Mouse (Mus musculus) lung, postnatal 0 days (tissue): ENCODE results near the gene Arsb. TPM values are rescaled to one million over a fixed set of nuclear protein-coding genes. Genes with fewer than 3 reads are reported as not detected.

ENCODE experiments used
- ATAC-seq: fragments of 200-750 bp; cut with Nextera tagmentation; 2 replicates; pipeline ENCODE4 v1.8.0; 2017; ENCODE audit warnings: moderate library complexity
- DNase-seq: peaks from one replicate; pipeline ENCODE4 v3.0.0-alpha.2; 2016; ENCODE audit warnings: low spot score
- H3K27ac ChIP-seq: fragments of 300-500 bp; sonication (generic); 2 replicates; pipeline ENCODE4 v1.5.1; 2014; ENCODE audit warnings: antibody characterized with exemption, mild to moderate bottlenecking, low read length, mixed read lengths
- H3K27me3 ChIP-seq: fragments of 300-500 bp; sonication (generic); replicated peaks from 2 replicates; pipeline ENCODE4 v1.6.1; 2014; ENCODE audit warnings: low read length, mixed read lengths; ENCODE audit not compliant: insufficient read depth
- H3K36me3 ChIP-seq: fragments of 300-500 bp; sonication (generic); 2 replicates; pipeline ENCODE4 v1.6.1; 2014; ENCODE audit warnings: low read length, mixed read lengths; ENCODE audit not compliant: insufficient read depth
- H3K4me1 ChIP-seq: fragments of 300-500 bp; sonication (generic); 2 replicates; pipeline ENCODE4 v1.6.1; 2014; ENCODE audit warnings: antibody characterized with exemption, low read depth, low read length, mixed read lengths; ENCODE audit not compliant: insufficient read depth
- H3K4me2 ChIP-seq: fragments of 300-500 bp; sonication (generic); replicated peaks from 2 replicates; pipeline ENCODE4 v1.6.1; 2014; ENCODE audit warnings: low read depth, mild to moderate bottlenecking, low read length, moderate library complexity, mixed read lengths
- H3K4me3 ChIP-seq: fragments of 300-500 bp; sonication (generic); 2 replicates; pipeline ENCODE4 v1.5.1; 2014; ENCODE audit warnings: low read depth, low read length
- H3K9ac ChIP-seq: fragments of 300-500 bp; sonication (generic); replicated peaks from 2 replicates; pipeline ENCODE4 v1.6.1; 2014; ENCODE audit warnings: low read depth, mild to moderate bottlenecking
- H3K9me3 ChIP-seq: fragments of 300-500 bp; sonication (generic); 2 replicates; pipeline ENCODE4 v1.6.1; 2016; ENCODE audit warnings: low read length, mixed read lengths
- CTCF ChIP-seq: IDR thresholded peaks from 2 replicates; pipeline ENCODE4 v1.5.1; 2016; ENCODE audit warnings: antibody characterized with exemption, mild to moderate bottlenecking
- EP300 ChIP-seq: IDR thresholded peaks from 2 replicates; pipeline ENCODE4 v1.6.1; 2016; ENCODE audit warnings: antibody characterized with exemption, mild to moderate bottlenecking, control low read depth
- WGBS: fragments of 180-500 bp; shearing (Covaris S2); extraction: QIAGEN DNeasy Blood & Tissue Kit; methylation state at CpG from one replicate; pipeline ENCODE4 v1.1.7; 2014; 5-methylcytosine and 5-hydroxymethylcytosine counted together
- polyA plus RNA-seq: library from polyadenylated mRNA; unstranded; fragments of >200 nt; fragmentation: Nextera tagmentation; extraction: Ambion mirVana; gene quantifications from 2 replicates; pipeline ENCODE4 v1.2.1, GENCODE M21; 2015

Gene Arsb
- polyA plus RNA-seq, 1 experiment from 2014 or later, result 3.7 TPM

DNA sequence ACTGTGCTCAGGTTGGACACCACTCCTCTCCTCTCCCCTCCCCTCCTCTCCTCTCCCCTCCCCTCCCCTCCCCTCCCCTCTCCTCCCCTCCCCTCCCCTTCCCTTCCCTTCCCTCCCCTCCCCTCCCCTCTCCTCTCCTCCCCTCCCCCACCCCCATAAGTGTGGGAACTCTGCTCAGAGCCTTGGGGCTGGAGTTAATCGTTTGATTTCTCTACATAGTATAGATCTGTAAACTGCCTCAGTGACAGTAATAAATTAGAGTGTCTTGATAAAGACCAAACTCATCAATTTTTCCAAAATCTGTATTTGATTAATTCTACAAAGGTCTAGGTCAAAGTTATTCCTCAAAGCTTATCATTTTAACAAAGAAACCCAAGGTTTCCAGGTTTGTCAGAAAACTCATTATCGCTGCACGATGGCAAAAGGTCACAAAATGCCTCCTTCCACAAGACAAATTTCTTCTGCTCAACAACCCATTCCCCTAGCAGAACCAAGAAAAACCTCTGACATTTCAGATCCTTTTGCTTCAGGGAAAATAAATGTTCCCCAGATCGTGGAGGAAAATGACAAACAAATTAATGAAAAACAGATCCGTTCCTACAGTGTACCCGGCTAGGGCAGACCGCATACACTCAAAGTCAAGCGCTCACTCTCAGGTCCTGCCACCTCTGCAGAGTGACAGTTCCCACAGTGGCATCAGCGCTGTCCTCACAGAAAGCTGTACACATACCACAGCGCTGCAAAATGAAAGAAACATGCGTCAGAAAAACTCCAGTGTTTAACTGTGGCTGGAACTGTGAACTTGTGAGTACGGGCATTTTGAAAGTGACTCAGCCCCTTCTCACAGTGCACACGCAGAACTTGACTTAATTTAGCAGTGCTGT is 126.8 kb downstream of the Arsb start:
- no peak overlapping the region for H3K27ac ChIP-seq
- DNase-seq, result peak; percentile 57
- H3K4me1 ChIP-seq, result peaks cover 2% of the 10 kb centered on the region; the same call in 1 of the 2 replicates
- 32% methylated on average over 13 of the region's 13 CpGs for WGBS
- TF ChIP-seq EP300 (no peak), CTCF (no peak)
- ATAC-seq, result peak; percentile 69
- H3K27me3 ChIP-seq, result no peaks in the 10 kb centered on the region
- peak overlapping the region; percentile 48 for H3K4me2 ChIP-seq
- H3K9me3 ChIP-seq, result no peaks in the 10 kb centered on the region
- no peak overlapping the region for H3K9ac ChIP-seq
- H3K36me3 ChIP-seq, result no peaks in the 10 kb centered on the region
- H3K4me3 ChIP-seq, result no peak overlapping the region

DNA sequence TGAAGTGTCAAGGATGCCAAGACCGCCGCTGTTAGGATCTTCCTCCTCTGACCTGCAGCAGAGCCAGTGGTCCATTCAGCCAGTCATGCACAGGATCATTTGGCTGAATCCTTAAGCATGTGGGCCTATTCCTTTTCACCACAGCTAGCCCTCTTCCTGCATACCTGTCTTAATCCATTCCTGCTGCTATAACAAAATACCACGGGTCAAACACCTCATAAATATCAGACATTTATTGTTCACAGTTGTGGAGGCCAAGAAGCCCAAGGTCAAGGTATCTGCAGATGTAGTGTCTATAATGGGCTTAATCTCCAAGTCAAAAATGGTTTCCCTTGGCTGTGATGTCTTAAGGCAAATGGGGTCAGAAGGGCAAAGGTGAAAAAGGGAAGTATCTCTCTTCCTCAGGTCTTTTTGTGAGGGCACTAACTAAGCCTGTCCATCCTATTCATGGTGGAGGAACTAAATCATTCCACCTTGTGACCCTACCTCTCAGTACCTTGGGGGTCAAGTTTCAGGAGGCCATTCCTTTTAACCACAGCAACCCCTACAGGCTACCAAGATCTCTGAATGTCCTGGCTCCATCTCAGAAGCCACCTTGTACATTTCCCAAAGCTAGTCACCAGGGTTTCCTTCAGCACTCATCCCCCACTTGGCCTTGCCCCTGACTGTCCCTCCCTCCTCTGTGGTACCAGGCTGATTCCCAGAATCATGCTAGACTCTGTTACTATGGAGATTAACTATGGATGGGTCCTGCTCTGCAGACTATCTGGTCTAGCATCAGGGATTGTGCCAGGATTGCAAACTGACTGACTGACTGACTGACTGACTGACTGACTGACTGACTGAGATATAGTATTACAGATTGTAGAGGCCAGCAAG is 128.2 kb downstream of the Arsb start:
- no peaks in the 10 kb centered on the region for H3K27me3 ChIP-seq
- H3K36me3 ChIP-seq, result no peaks in the 10 kb centered on the region
- H3K4me1 ChIP-seq, result peaks cover 2% of the 10 kb centered on the region; the same call in 1 of the 2 replicates
- no peak for TF ChIP-seq EP300
- no peak for TF ChIP-seq CTCF
- H3K4me2 ChIP-seq, result no peak overlapping the region
- no peaks in the 10 kb centered on the region for H3K9me3 ChIP-seq
- no peak overlapping the region for H3K9ac ChIP-seq
- DNase-seq (no peak), ATAC-seq (no peak)
- WGBS, result 88% methylated on average over 3 of the region's 3 CpGs
- no peak overlapping the region for H3K27ac ChIP-seq
- H3K4me3 ChIP-seq, result no peak overlapping the region

DNA sequence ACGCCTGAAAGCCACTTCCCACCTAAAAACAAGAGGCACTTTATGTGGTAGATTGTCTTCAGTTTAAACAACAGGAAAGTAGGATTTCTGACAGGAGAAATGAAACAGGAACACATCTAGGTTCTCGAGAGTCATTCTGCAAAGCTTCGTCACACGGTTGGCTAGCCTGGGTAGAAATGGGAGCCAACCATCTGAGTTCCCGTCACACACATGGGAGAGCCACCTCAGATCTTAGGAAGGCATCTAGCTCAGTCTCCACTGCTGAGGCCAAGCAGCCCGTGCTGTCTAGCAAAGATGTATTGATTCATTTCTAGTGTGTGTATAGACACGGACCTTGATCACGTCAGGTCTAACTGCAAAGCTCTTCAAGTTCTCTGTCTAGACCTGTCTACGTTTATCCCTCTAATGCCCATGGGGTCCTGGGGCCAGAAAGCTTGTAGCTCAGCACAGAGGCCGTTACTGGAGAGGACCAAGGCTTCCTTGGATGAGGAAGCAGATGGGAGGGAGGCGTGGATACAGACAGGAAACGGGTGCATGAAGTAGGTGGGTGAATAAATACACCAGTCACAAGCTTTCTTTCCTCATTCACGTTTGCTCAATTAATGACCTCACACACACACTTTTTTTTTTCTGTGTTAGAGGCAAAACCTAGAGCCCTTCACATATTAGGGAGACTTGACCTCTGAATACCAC is 129.7 kb downstream of the Arsb start:
- 67% methylated on average over 13 of the region's 13 CpGs for WGBS
- H3K36me3 ChIP-seq, result no peaks in the 10 kb centered on the region
- H3K27me3 ChIP-seq, result no peaks in the 10 kb centered on the region
- no peak overlapping the region for H3K4me3 ChIP-seq
- peaks cover 2% of the 10 kb centered on the region; the same call in 1 of the 2 replicates for H3K4me1 ChIP-seq
- DNase-seq (no peak), ATAC-seq (no peak)
- no peak overlapping the region for H3K4me2 ChIP-seq
- H3K9me3 ChIP-seq, result no peaks in the 10 kb centered on the region
- no peak overlapping the region for H3K9ac ChIP-seq
- H3K27ac ChIP-seq, result no peak overlapping the region
- TF ChIP-seq CTCF, result no peak

GRCm38 (mm10) chr13:93902126-93902525 is 130.7 kb downstream of the Arsb start:
- H3K27me3 ChIP-seq, result no peaks in the 10 kb centered on the region
- no peak for TF ChIP-seq CTCF
- no peak for TF ChIP-seq EP300
- H3K27ac ChIP-seq, result no peak overlapping the region
- H3K36me3 ChIP-seq, result no peaks in the 10 kb centered on the region
- H3K4me1 ChIP-seq, result peaks cover 2% of the 10 kb centered on the region; the same call in 1 of the 2 replicates
- no peak overlapping the region for H3K4me2 ChIP-seq
- no peaks in the 10 kb centered on the region for H3K9me3 ChIP-seq
- WGBS, result 94% methylated on average over 2 of the region's 2 CpGs
- H3K4me3 ChIP-seq, result no peak overlapping the region
- no peak overlapping the region for H3K9ac ChIP-seq
- DNase-seq, result no peak
- no peak for ATAC-seq

- TF ChIP-seq EP300 (no peak), CTCF (no peak)
- H3K4me3 ChIP-seq, result no peak overlapping the region
- ATAC-seq (no peak), DNase-seq (no peak)
- 0 out of 2 replicates have a peak, but pooled peaks cover under 1% of the 10 kb centered on the region for H3K4me1 ChIP-seq
- H3K4me2 ChIP-seq, result no peak overlapping the region
- no peaks in the 10 kb centered on the region for H3K27me3 ChIP-seq
- H3K27ac ChIP-seq, result no peak overlapping the region
- H3K9me3 ChIP-seq, result no peaks in the 10 kb centered on the region
- 91% methylated on average over 10 of the region's 10 CpGs for WGBS
- no peaks in the 10 kb centered on the region for H3K36me3 ChIP-seq
- H3K9ac ChIP-seq, result no peak overlapping the region
These were observed 135.3 kb downstream of the Arsb start for GRCm38 (mm10) chr13:93906552-93907245.
